Mouse (Mus musculus) forebrain, embryonic 13.5 days (tissue): ENCODE measurements around the gene Dnlz. TPM values are rescaled to one million over a fixed set of nuclear protein-coding genes. Genes with fewer than 3 reads are reported as not detected.
A peak's percentile ranks its signal among the peaks of the same experiment; 100 is the strongest.

Experiments
- ATAC-seq: fragments of 200-750 bp; cut with Nextera tagmentation; 2 replicates; pipeline ENCODE4 v1.8.0; 2017
- H3K27ac ChIP-seq: fragments of 300-500 bp; sonication (generic); 2 replicates; pipeline ENCODE4 v1.5.1; 2015; ENCODE audit warnings: inconsistent platforms, mild to moderate bottlenecking, moderate library complexity
- H3K27me3 ChIP-seq: fragments of 300-500 bp; sonication (generic); 2 replicates; pipeline ENCODE4 v1.6.1; 2015; ENCODE audit warnings: mild to moderate bottlenecking, inconsistent platforms
- H3K36me3 ChIP-seq: fragments of 300-500 bp; sonication (generic); 2 replicates; pipeline ENCODE4 v1.6.1; 2015; ENCODE audit warnings: mild to moderate bottlenecking, inconsistent platforms; ENCODE audit not compliant: poor library complexity, severe bottlenecking
- H3K4me1 ChIP-seq: fragments of 300-500 bp; sonication (generic); 2 replicates; pipeline ENCODE4 v1.6.1; 2015; ENCODE audit warnings: inconsistent platforms
- H3K4me2 ChIP-seq: fragments of 300-500 bp; sonication (generic); 2 replicates; pipeline ENCODE4 v1.6.1; 2015; ENCODE audit warnings: inconsistent platforms, mild to moderate bottlenecking, moderate library complexity
- H3K4me3 ChIP-seq: fragments of 300-500 bp; sonication (generic); 2 replicates; pipeline ENCODE4 v1.5.1; 2015; ENCODE audit warnings: mild to moderate bottlenecking, inconsistent platforms
- H3K9ac ChIP-seq: fragments of 300-500 bp; sonication (generic); 2 replicates; pipeline ENCODE4 v1.6.1; 2015; ENCODE audit warnings: mild to moderate bottlenecking, inconsistent platforms
- H3K9me3 ChIP-seq: fragments of 300-500 bp; sonication (generic); replicated peaks from 2 replicates; pipeline ENCODE4 v1.6.1; 2016; ENCODE audit warnings: inconsistent platforms
- WGBS: fragments of 180-500 bp; shearing (Covaris S2); methylation state at CpG from one replicate; pipeline ENCODE4 v1.1.7; 2015; 5-methylcytosine and 5-hydroxymethylcytosine counted together
- polyA plus RNA-seq: library from polyadenylated mRNA; unstranded; fragments of >200 nt; fragmentation: Nextera tagmentation; extraction: Ambion mirVana; gene quantifications from 2 replicates; pipeline ENCODE4 v1.2.1, GENCODE M21; 2015

The Dnlz gene
- polyA plus RNA-seq, 1 experiment from 2014 or later, result 31.1 TPM

DNA sequence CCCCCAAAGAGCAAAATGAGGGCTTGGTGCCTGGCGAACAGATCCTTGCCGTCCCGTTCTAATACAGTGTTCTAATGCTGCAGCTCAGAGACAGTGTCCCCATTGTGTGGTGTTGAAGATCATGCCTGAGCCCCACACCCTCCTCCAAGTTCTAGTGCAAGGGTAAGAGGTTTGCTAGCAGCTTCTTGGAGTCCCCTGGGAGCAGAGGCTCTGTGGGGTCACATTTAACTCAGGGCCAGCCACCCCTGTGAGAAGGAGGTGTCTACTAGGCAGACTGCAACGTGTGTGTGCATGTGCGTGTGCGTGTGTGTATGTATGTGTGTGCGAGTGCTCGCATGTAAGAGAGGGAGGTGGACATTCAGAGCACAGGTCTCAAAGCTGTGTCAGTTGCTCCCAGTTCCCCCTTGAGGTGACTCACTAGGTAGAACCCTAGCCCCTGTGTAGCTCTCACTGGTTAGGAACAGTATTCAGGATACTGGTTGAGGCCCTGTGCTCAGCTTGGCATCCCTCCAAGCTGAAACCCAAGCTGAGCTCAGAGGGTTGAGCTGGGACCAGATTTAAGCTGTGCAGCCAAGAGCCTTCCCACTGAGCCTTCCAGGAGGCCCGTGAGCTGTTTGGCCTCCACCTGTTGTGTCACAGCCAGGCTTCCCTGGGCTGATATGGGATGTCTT, 35.2 kb downstream of the Dnlz start:
- Histone ChIP-seq H3K27me3 (no peaks in the 10 kb centered on the region), H3K4me1 (peaks cover 46% of the 10 kb centered on the region), H3K4me3 (peak overlapping the region; percentile 93), H3K27ac (peak overlapping the region; percentile 95), H3K9ac (peak overlapping the region; percentile 94), H3K4me2 (peak overlapping the region; percentile 95), H3K9me3 (no peaks in the 10 kb centered on the region), H3K36me3 (peaks cover 15% of the 10 kb centered on the region)
- no peak for ATAC-seq
- WGBS, result 44% methylated on average over 9 of the region's 9 CpGs

DNA sequence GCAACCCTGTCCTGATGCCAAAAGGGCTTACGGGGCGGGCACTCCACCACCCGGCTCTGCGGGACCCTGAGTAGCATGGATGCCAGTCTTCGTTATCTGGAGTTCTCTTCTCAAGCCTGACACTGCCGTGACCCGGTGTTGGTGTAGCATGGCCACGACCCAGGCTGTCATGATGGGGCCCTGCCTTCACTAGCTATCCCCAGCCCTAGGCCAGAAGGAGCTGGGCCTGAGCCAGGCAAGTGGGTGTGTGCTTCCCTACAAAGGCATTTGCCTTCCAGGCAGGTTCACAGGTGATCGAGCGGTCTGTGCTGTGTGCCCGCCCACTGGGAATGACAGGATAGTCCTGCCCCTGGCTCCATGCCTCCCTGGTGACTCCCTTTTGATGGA, 36.0 kb downstream of the Dnlz start:
- Histone ChIP-seq H3K36me3 (peaks cover 13% of the 10 kb centered on the region), H3K9ac (peak overlapping the region; percentile 94), H3K9me3 (no peaks in the 10 kb centered on the region), H3K27me3 (no peaks in the 10 kb centered on the region), H3K27ac (peak overlapping the region; percentile 95), H3K4me2 (peak overlapping the region; percentile 95), H3K4me3 (peak overlapping the region; percentile 93), H3K4me1 (peaks cover 46% of the 10 kb centered on the region)
- peak; percentile 40 for ATAC-seq
- 1% methylated on average over 11 of the region's 11 CpGs for WGBS

DNA sequence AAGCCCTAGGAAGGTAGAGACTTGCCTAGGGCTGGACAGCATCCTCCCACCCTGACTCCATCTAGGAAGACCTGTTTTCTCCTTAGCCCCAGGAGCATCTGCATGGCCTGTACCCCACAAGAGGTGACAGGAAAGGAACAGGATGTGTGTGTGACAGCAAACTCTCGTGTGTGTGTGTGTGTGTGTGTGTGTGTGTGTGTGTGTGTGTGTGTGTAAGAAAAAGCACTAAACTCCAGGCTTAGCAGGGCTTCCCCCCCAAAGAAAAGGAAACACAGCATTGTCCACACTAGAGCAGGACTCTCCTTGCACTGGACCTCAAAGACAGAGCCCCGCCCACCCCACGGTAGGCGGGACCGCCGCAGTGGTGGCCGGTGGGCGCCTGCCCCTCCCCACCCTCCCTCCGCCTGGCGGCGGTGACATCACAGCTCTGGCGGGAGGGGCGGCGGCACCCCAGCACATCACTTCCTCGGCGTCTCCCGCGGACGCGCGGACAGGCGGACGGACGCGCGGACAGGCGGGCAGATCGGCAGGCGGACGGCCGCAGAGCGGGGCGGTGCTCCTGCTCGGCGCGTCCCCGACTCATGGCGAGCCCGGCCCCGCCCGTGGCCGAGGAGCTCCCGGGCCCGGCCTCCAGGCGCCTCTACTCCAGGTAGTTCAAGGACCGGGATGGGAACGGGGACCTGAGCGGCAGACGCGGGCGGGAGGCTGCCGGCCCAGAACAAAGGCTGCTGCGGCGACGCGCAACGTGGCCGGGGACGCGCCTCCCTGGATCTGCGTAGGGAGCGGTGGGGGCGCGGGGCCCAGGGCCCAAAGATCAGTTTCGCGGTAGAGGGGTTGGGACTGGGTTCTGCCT, 36.6 kb downstream of the Dnlz start, which contains the start of gene Gpsm1:
Gene Gpsm1 (plus strand): TSS at position 444 of the 853 bp plus-strand sequence.
- peak; percentile 87 for ATAC-seq
- WGBS, result under 1% methylated on average over 43 of the region's 66 CpGs
- H3K36me3 ChIP-seq, result peaks cover 10% of the 10 kb centered on the region
- peak within 1 kb of the TSS; percentile 93 for H3K4me3 ChIP-seq
- H3K9ac ChIP-seq, result peak within 1 kb of the TSS; percentile 94
- peak within 1 kb of the TSS; percentile 95 for H3K27ac ChIP-seq
- no peaks in the 10 kb centered on the region for H3K9me3 ChIP-seq
- H3K27me3 ChIP-seq, result no peaks in the 10 kb centered on the region
- H3K4me1 ChIP-seq, result peaks cover 45% of the 10 kb centered on the region
- H3K4me2 ChIP-seq, result peak within 1 kb of the TSS; percentile 95

DNA sequence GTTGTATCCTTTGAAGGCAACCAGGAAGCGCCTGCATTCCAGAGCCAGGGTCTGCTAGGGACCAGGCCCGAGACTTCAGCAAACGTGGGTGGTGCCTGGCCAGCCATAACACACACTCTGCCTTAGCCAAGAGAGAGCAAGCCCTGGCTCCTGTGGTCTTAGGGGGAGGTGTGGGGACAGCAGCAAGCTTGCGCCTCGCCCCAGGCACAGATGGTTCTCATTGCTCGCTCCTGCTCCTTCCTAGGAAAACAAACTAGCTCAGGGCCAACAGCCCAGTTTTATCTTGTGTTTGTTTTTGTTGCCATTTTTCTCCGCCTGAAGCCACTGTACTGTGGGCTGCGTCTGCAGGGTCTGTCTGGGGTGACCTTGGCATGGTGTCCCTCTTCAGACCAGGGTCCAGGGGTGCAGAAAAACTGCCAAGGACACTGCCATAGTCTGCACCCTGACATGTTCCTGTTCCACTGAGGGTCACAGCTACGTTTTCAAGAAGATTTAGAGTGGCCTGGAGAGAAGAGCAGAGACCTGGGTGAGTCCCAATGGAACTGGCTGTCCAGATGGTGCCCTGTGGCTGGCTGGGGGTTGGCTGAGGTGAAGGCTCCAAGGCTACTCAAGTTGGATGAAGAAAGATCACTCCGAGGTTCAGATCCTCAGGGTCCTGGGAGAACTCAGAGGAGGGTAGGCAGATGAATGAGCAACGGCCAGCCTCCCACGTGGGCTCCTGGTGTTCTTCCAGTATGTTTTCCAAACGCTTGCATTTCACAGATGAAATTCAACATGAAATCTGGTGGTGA, 37.4 kb downstream of the Dnlz start:
- Histone ChIP-seq H3K27me3 (no peaks in the 10 kb centered on the region), H3K9me3 (no peaks in the 10 kb centered on the region), H3K4me1 (peaks cover 42% of the 10 kb centered on the region), H3K4me2 (peak overlapping the region; percentile 95), H3K4me3 (peak overlapping the region; percentile 93; the same call in 1 of the 2 replicates), H3K27ac (peak overlapping the region; percentile 95), H3K36me3 (peaks cover 5% of the 10 kb centered on the region), H3K9ac (peak overlapping the region; percentile 94)
- ATAC-seq, result no peak
- WGBS, result 70% methylated on average over 13 of the region's 13 CpGs

DNA sequence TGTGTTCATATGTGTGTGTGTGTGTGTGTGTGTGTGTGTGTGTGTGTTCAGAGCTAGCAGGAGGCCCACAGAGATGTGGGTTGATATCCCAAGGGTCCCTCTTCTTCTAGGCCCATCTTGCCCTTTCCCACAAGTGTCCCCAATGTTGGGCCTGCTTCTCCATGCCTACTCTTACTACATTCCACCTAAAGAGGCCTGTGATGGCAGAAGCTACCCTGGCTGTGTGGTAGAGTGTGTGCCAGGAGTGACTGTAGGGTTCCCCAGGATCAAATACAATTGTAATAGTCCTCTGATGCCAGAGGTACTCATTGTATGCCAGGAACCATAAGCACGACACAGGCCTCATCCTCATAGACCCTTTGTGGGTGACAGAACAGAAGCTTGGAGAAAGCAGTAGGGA, 38.5 kb downstream of the Dnlz start:
- no peak for ATAC-seq
- no peak overlapping the region for H3K9ac ChIP-seq
- H3K36me3 ChIP-seq, result no peaks in the 10 kb centered on the region
- 88% methylated on average over 1 of the region's 1 CpGs for WGBS
- H3K27me3 ChIP-seq, result no peaks in the 10 kb centered on the region
- H3K27ac ChIP-seq, result no peak overlapping the region
- H3K9me3 ChIP-seq, result no peaks in the 10 kb centered on the region
- no peak overlapping the region for H3K4me2 ChIP-seq
- H3K4me3 ChIP-seq, result no peak overlapping the region
- H3K4me1 ChIP-seq, result peaks cover 37% of the 10 kb centered on the region

DNA sequence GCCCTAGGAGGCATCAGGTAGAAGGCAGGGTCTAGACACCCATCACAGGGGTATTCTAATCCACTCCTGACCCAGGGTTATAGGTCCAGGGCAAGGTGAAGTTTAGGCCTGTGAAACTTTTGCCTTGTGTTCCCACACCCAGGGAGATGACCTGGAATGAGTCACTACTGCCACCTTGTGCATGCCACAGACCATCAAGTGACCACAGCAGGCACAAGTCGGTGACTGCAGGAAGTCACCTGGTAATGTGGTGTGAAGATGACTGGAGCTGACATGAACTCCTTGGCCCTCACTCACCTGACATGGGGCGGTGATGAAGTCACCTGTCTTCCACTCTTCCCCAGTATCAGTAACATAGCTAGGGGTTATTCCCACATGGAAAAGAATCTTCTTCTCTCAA, 39.1 kb downstream of the Dnlz start:
- no peak for ATAC-seq
- H3K27me3 ChIP-seq, result no peaks in the 10 kb centered on the region
- H3K4me1 ChIP-seq, result peaks cover 31% of the 10 kb centered on the region
- no peak overlapping the region for H3K27ac ChIP-seq
- H3K4me2 ChIP-seq, result no peak overlapping the region
- WGBS, result 68% methylated on average over 2 of the region's 2 CpGs
- no peaks in the 10 kb centered on the region for H3K9me3 ChIP-seq
- no peak overlapping the region for H3K4me3 ChIP-seq
- H3K36me3 ChIP-seq, result no peaks in the 10 kb centered on the region
- H3K9ac ChIP-seq, result no peak overlapping the region

DNA sequence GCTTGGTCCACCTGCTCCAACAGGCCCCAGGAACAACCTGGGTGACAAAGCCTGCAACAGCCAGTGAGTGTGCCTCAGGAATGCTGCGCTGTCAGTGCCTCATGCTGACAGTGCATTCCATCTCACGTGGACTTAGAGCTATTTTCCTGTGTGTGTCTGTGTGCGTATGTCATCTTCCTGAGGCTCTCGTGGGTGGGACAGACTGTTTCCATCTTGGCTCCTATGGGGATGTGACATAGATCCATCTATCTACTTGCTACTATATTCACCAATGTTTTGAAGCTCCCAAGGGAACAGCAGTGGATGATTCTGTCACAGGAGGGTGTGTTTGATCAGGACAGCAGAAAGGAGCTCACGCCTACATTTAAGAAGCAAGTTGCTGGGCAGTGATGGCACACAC, 40.0 kb downstream of the Dnlz start:
- no peaks in the 10 kb centered on the region for H3K9me3 ChIP-seq
- 82% methylated on average over 5 of the region's 5 CpGs for WGBS
- H3K27me3 ChIP-seq, result no peaks in the 10 kb centered on the region
- peaks cover 22% of the 10 kb centered on the region for H3K4me1 ChIP-seq
- ATAC-seq, result no peak
- no peak overlapping the region for H3K4me3 ChIP-seq
- no peaks in the 10 kb centered on the region for H3K36me3 ChIP-seq
- H3K27ac ChIP-seq, result no peak overlapping the region
- no peak overlapping the region for H3K9ac ChIP-seq
- no peak overlapping the region for H3K4me2 ChIP-seq

DNA sequence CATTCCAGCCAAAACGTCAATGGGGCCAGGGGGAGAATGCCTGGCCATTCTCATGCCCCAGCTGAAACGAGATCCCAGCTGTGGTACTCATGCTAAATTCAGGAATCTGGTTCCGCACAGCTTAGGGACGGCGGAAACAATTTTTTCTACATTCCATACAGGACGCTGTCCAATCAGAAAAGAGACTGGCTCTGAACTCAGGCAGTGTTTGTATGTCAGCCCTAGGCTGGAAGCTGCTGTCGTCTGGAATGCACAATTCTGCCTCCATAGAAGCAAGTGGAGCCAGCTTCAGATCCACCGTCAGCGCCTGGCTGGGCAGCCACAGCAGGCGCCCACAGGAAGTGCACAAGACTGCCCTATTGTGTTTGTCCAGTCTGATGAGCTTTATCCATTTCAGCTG, 42.2 kb downstream of the Dnlz start:
- Histone ChIP-seq H3K9me3 (no peaks in the 10 kb centered on the region), H3K27me3 (no peaks in the 10 kb centered on the region), H3K4me2 (no peak overlapping the region), H3K36me3 (no peaks in the 10 kb centered on the region), H3K4me1 (peaks cover 10% of the 10 kb centered on the region), H3K27ac (peak overlapping the region; percentile 12; the same call in 1 of the 2 replicates), H3K4me3 (no peak overlapping the region), H3K9ac (no peak overlapping the region)
- peak; percentile 63; the same call in 1 of the 2 replicates for ATAC-seq
- WGBS, result 18% methylated on average over 10 of the region's 10 CpGs

DNA sequence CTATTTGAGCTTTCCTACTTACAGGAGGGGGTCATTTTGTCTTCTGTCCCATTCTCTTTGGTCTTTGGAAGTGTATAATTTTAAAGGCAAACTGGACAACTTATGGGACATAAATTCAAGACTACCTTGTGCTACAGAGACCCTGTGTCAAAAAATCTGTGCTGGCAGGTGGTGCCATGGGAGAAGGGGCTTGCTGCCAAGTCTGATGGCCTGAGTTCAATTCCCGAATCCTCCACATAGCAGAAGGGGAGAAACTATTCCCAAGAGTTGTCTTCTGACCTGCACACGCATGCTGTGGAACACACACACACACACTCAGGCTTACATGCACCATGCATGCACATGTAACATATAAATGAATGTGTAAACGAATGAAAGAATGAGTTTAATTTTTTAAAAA, 45.2 kb downstream of the Dnlz start:
- Histone ChIP-seq H3K36me3 (no peaks in the 10 kb centered on the region), H3K27ac (no peak overlapping the region), H3K9ac (no peak overlapping the region), H3K27me3 (no peaks in the 10 kb centered on the region), H3K4me3 (no peak overlapping the region), H3K4me2 (no peak overlapping the region), H3K4me1 (0 out of 2 replicates have a peak, but pooled peaks cover 8% of the 10 kb centered on the region), H3K9me3 (no peaks in the 10 kb centered on the region)
- WGBS, result 91% methylated on average over 3 of the region's 3 CpGs
- ATAC-seq, result no peak

DNA sequence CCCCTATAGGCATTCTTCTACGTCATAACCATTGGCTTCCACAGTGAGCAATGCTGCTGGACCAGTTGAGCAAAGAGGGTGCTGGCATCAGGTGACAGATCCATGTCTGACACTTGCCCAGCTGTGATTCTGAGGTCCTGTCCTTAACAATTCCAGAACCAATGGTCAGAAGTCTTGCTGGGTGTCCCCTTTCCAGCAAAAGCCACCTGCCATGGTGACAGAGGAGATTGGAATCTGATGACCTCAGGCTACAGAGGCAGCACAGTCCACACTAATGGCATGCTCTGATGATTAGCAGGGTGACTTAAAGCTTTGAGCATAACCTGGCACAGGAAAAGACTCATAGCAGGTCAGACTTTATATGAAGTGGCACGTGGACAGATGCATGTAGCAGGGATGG, 46.4 kb downstream of the Dnlz start:
- ATAC-seq, result no peak
- no peaks in the 10 kb centered on the region for H3K27me3 ChIP-seq
- no peaks in the 10 kb centered on the region for H3K36me3 ChIP-seq
- no peaks in the 10 kb centered on the region for H3K9me3 ChIP-seq
- no peak overlapping the region for H3K27ac ChIP-seq
- peaks cover 10% of the 10 kb centered on the region for H3K4me1 ChIP-seq
- 77% methylated on average over 2 of the region's 2 CpGs for WGBS
- H3K9ac ChIP-seq, result no peak overlapping the region
- H3K4me2 ChIP-seq, result no peak overlapping the region
- H3K4me3 ChIP-seq, result no peak overlapping the region

GRCm38 (mm10) chr2:26304711-26305110, 47.2 kb downstream of the Dnlz start:
- no peak overlapping the region for H3K4me2 ChIP-seq
- 81% methylated on average over 1 of the region's 1 CpGs for WGBS
- H3K4me1 ChIP-seq, result peaks cover 15% of the 10 kb centered on the region
- no peak overlapping the region for H3K9ac ChIP-seq
- no peaks in the 10 kb centered on the region for H3K36me3 ChIP-seq
- no peak overlapping the region for H3K27ac ChIP-seq
- no peaks in the 10 kb centered on the region for H3K27me3 ChIP-seq
- no peak overlapping the region for H3K4me3 ChIP-seq
- no peak for ATAC-seq
- no peaks in the 10 kb centered on the region for H3K9me3 ChIP-seq
